Mouse (Mus musculus) liver, embryonic 11.5 days (tissue): Measurements from ENCODE around the gene Pou6f1. TPM values are rescaled to one million over a fixed set of nuclear protein-coding genes. Genes with fewer than 3 reads are reported as not detected.
A peak's percentile ranks its signal among the peaks of the same experiment; 100 is the strongest.
"Not testable (repeated sequence)": the region's sequence is repeated elsewhere in the genome, so short reads cannot be mapped to it uniquely, and the experiment has no call there.

Experiments
- ATAC-seq: fragments of 200-750 bp; cut with Nextera tagmentation; replicated peaks from 2 replicates; pipeline ENCODE4 v1.8.0; 2017; ENCODE audit warnings: moderate number of reproducible peaks, mild to moderate bottlenecking, moderate TSS enrichment, moderate library complexity; ENCODE audit not compliant: low FRiP score
- DNase-seq: peaks from one replicate; pipeline ENCODE4 v3.0.0-alpha.2; 2017; ENCODE audit warnings: low spot score
- H3K27ac ChIP-seq: fragments of 300-500 bp; sonication (generic); 2 replicates; pipeline ENCODE4 v1.5.1; 2014; ENCODE audit warnings: mild to moderate bottlenecking, low read depth, low read length, control low read depth
- H3K27me3 ChIP-seq: fragments of 300-500 bp; sonication (generic); replicated peaks from 2 replicates; pipeline ENCODE4 v1.6.1; 2014; ENCODE audit warnings: low read length, mixed read lengths; ENCODE audit not compliant: control insufficient read depth, insufficient read depth
- H3K36me3 ChIP-seq: fragments of 300-500 bp; sonication (generic); 2 replicates; pipeline ENCODE4 v1.6.1; 2014; ENCODE audit warnings: mild to moderate bottlenecking, low read length, moderate library complexity, mixed read lengths; ENCODE audit not compliant: control insufficient read depth, insufficient read depth
- H3K4me1 ChIP-seq: fragments of 300-500 bp; sonication (generic); replicated peaks from 2 replicates; pipeline ENCODE4 v1.6.1; 2014; ENCODE audit warnings: low read length, mixed read lengths; ENCODE audit not compliant: control insufficient read depth, insufficient read depth
- H3K4me2 ChIP-seq: fragments of 300-500 bp; sonication (generic); 2 replicates; pipeline ENCODE4 v1.6.1; 2014; ENCODE audit warnings: mild to moderate bottlenecking, control low read depth, moderate library complexity
- H3K4me3 ChIP-seq: fragments of 300-500 bp; sonication (generic); 2 replicates; pipeline ENCODE4 v1.5.1; 2014; ENCODE audit warnings: low read depth, low read length, control low read depth
- H3K9ac ChIP-seq: fragments of 300-500 bp; sonication (generic); 2 replicates; pipeline ENCODE4 v1.6.1; 2014; ENCODE audit warnings: low read depth, low read length, control low read depth
- H3K9me3 ChIP-seq: fragments of 300-500 bp; sonication (generic); 2 replicates; pipeline ENCODE4 v1.6.1; 2016; ENCODE audit warnings: low read length, inconsistent platforms, mixed read lengths; ENCODE audit not compliant: control insufficient read depth
- WGBS: fragments of 180-500 bp; shearing (Covaris S2); extraction: QIAGEN DNeasy Blood & Tissue Kit; methylation state at CpG from one replicate; pipeline ENCODE4 v1.1.7; 2014; 5-methylcytosine and 5-hydroxymethylcytosine counted together
- polyA plus RNA-seq: library from polyadenylated mRNA; unstranded; fragments of >200 nt; fragmentation: Nextera tagmentation; extraction: Ambion mirVana; gene quantifications from 2 replicates; pipeline ENCODE4 v1.2.1, GENCODE M21; 2014

The Pou6f1 gene
- polyA plus RNA-seq, 1 experiment from 2014 or later, result 0.92 TPM

DNA sequence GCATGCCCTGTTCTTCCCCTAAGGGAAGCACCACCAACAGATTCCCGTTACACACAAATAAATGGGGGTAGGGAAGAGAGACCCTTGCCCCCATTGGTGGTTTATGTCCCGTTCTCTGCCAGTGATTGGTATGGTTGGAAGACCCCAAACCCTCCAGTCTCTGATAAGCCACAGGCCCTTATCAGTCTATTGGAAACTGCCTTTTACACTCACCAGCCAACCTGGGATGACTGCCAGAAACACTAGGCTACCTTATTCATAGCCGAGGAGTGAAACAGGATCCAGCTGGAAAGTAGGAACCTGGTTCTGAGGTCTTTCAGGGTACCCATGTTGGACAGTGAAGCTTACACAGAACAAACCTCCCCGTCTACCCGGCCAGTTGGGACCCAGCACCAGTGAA is 43.8 kb downstream of the Pou6f1 start:
- Histone ChIP-seq H3K4me2 (no peak overlapping the region), H3K9ac (no peak overlapping the region), H3K4me1 (peaks cover 11% of the 10 kb centered on the region), H3K4me3 (no peak overlapping the region), H3K27me3 (no peaks in the 10 kb centered on the region), H3K36me3 (no peaks in the 10 kb centered on the region), H3K9me3 (no peaks in the 10 kb centered on the region), H3K27ac (no peak overlapping the region)
- WGBS, result 79% methylated on average over 5 of the region's 5 CpGs
- DNase-seq (no peak), ATAC-seq (no peak)

DNA sequence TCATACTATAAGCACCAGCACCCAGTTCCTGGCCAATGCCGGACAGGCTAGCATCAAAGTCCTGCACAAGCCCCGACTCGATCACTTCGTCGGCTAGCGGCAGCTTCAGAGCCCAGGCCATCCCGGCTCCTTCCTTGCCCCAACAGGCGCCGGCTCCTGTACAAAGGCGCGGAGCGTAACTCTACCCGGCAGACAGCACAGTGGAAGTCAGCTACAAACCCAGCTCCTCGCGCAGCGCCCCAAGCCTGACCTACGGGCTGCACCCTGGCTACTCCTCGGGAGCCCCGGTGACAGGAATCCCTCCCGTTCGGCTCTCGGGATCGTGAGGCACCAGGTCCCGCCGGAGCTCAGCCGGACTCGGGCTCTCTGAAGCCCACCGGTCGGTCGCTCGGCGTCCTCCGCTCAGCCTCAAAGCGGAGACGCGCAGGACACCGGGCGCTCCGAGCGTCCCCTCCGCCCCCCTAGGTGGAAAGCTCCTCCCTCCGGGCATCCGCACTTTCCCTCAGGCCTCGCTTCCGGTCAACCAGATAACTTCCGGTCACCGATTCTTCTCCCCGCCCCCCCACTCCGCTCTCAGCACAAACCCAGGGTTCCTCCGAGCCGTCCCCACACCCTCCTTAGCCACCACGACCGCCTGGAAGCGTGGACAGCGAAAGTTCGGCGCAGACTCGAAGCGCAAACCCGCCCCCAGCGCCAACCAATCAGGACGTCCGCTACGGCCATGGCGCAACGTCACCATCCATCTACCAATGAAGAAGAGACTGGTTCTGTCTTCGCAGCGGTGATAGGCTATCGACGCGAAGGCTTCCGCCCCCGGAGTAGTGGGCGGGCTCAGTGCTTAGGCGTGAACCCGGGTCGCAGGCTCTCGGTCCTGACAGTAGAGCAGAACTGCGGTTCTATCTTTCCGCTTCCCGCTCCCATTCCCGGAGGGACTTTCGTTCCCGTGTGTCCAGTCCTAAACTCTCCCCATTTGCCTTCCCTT is 48.2 kb downstream of the Pou6f1 start, which contains the start of gene Tfcp2:
Gene Tfcp2, minus strand, starts transcription at position 683 of the 982 bp plus-strand sequence.
- Histone ChIP-seq H3K9me3 (no peaks in the 10 kb centered on the region), H3K4me1 (peaks cover 3% of the 10 kb centered on the region; the same call in 1 of the 2 replicates), H3K36me3 (peaks cover 4% of the 10 kb centered on the region; the same call in 1 of the 2 replicates), H3K27me3 (no peaks in the 10 kb centered on the region), H3K9ac (peak within 1 kb of the TSS; percentile 89), H3K4me2 (peak within 1 kb of the TSS; percentile 92), H3K27ac (peak within 1 kb of the TSS; percentile 91), H3K4me3 (peak within 1 kb of the TSS; percentile 90)
- WGBS, result under 1% methylated on average over 83 of the region's 84 CpGs
- ATAC-seq, result peak; percentile 99
- peak; percentile 96 for DNase-seq

- H3K27me3 ChIP-seq, result no peaks in the 10 kb centered on the region
- WGBS, result 94% methylated on average over 4 of the region's 4 CpGs
- H3K9me3 ChIP-seq, result no peaks in the 10 kb centered on the region
- H3K9ac ChIP-seq, result no peak overlapping the region
- no peak overlapping the region for H3K27ac ChIP-seq
- H3K4me2 ChIP-seq, result peak overlapping the region; percentile 92; the same call in 1 of the 2 replicates
- DNase-seq, result no peak
- peaks cover 3% of the 10 kb centered on the region; the same call in 1 of the 2 replicates for H3K4me1 ChIP-seq
- no peak for ATAC-seq
- 0 out of 2 replicates have a peak overlapping the region, but pooled peaks have one; percentile 90 for H3K4me3 ChIP-seq
- H3K36me3 ChIP-seq, result peaks cover 4% of the 10 kb centered on the region; the same call in 1 of the 2 replicates
Measured at GRCm38 (mm10) chr15:100550280-100550679, 49.5 kb downstream of the Pou6f1 start.

DNA sequence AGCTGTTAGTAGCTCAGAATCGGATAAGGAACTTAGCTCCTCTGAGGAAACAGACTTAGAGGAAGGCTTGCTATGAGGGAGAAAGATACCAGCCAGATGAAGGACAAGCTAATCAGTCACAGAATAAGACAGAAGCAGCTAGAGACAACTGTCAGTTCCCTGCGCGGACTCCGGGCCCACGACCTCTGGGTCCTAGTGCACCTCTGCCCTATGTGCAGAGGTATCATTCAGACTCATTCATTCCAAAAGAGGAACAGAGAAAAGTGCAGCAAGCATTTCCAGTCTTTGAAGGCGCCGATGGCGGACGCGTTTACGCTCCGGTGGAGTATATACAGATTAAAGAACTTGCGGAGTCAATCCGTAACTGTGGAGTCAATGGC is 56.1 kb downstream of the Pou6f1 start:
- not testable (repeated sequence) for H3K9ac ChIP-seq, H3K36me3 ChIP-seq, ATAC-seq, H3K4me2 ChIP-seq, H3K9me3 ChIP-seq, DNase-seq, H3K4me1 ChIP-seq, H3K27me3 ChIP-seq, H3K27ac ChIP-seq, H3K4me3 ChIP-seq
- 95% methylated on average over 14 of the region's 14 CpGs for WGBS

GRCm38 (mm10) chr15:100542876-100543650 is 56.7 kb downstream of the Pou6f1 start:
- not testable (repeated sequence) for H3K27ac ChIP-seq, H3K4me1 ChIP-seq, H3K4me2 ChIP-seq, H3K36me3 ChIP-seq, H3K9ac ChIP-seq, H3K27me3 ChIP-seq, ATAC-seq, H3K4me3 ChIP-seq, H3K9me3 ChIP-seq, DNase-seq
- WGBS, result 88% methylated on average over 25 of the region's 28 CpGs

DNA sequence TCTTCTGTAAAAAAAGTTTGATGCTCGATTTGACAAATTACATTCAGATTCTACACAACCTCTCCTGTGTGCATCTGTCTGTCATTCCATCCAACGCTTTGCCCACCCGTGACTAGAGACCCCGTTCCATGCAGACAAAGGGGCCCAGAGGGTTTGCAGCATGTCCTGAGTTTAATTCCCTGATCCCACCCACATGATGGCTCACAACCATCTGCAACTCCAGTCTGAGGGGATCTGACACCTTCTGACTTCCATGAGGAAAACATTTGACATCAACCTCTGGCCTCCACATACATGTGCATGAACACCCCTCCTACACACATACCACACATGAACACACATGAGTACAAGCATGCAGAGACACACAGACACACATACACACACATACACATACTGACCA is 58.4 kb downstream of the Pou6f1 start:
- DNase-seq (no peak), ATAC-seq (no peak)
- H3K9ac ChIP-seq, result no peak overlapping the region
- H3K9me3 ChIP-seq, result no peaks in the 10 kb centered on the region
- 87% methylated on average over 4 of the region's 4 CpGs for WGBS
- no peak overlapping the region for H3K4me2 ChIP-seq
- no peaks in the 10 kb centered on the region for H3K27me3 ChIP-seq
- H3K36me3 ChIP-seq, result no peaks in the 10 kb centered on the region; the same call in 1 of the 2 replicates
- H3K4me3 ChIP-seq, result no peak overlapping the region
- no peaks in the 10 kb centered on the region for H3K4me1 ChIP-seq
- no peak overlapping the region for H3K27ac ChIP-seq

- 69% methylated on average over 1 of the region's 1 CpGs for WGBS
- H3K36me3 ChIP-seq, H3K27ac ChIP-seq: not testable (repeated sequence)
Measured at GRCm38 (mm10) chr15:100541001-100541400, 58.8 kb downstream of the Pou6f1 start.

DNA sequence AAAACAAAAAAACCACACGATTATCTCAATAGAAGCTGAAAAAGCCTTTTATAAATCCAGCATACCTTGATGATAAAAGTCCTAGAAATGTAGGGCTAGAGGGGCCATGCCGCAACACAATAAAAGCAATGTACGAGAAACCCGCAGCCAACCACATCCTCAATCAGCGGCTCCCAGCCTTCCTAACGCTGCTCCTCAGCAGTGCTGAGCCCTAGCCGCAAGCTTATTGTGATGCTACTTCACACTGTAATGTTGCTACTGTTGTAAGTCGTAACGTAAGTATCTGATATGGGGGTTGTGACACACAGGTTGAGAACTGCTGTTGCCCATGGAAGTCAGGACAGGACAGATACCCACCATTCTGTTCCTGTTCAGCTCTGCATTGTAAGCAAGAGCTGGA is 60.4 kb downstream of the Pou6f1 start:
- DNase-seq (no peak), ATAC-seq (no peak)
- Histone ChIP-seq H3K27me3 (no peaks in the 10 kb centered on the region), H3K27ac (no peak overlapping the region), H3K4me2 (no peak overlapping the region), H3K4me1 (no peaks in the 10 kb centered on the region), H3K9me3 (no peaks in the 10 kb centered on the region), H3K4me3 (no peak overlapping the region), H3K36me3 (no peaks in the 10 kb centered on the region; the same call in 1 of the 2 replicates), H3K9ac (no peak overlapping the region)
- WGBS, result 86% methylated on average over 9 of the region's 9 CpGs

More at GRCm38 (mm10) chr15:100541001-100541400, 58.8 kb downstream of the Pou6f1 start:
- H3K4me1 ChIP-seq, H3K27me3 ChIP-seq, H3K9me3 ChIP-seq, ATAC-seq, DNase-seq, H3K4me3 ChIP-seq, H3K9ac ChIP-seq, H3K4me2 ChIP-seq: not testable (repeated sequence)
